Mouse (Mus musculus) olfactory bulb, adult 2 months (tissue): ENCODE data around the gene Mybbp1a.

Experiments
- CTCF ChIP-seq: fragments of 200-500 bp; IDR thresholded peaks from 2 replicates; pipeline ENCODE4 v1.5.1; 2012; ENCODE audit warnings: low read depth, mild to moderate bottlenecking, low read length, moderate library complexity; ENCODE audit not compliant: insufficient read depth
- POLR2A ChIP-seq: fragments of 200-500 bp; IDR thresholded peaks from 2 replicates; pipeline ENCODE4 v1.6.1; 2012; ENCODE audit warnings: mild to moderate bottlenecking, low read depth, low read length, moderate library complexity; ENCODE audit not compliant: insufficient read depth

DNA sequence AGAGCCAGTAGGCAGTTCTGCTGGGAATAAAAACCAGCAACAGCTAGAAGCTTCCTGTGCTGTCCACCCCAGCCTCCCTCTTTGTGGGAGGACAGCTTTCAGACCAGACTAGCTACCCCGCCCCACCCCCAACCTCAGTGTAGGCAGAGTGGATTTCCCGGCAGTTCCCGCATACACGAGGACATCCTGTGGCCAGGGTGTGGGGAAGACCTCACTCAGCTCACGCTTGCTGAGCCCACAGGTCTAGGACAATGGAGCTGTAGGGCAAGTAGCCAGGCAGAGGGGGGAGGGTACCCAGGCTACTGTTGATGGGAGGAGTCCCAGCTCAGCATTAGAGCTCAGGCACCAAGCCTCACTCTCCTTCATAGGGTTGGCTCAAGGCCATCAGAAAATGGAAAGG lies 28.1 kb downstream of the Mybbp1a start:
- TF ChIP-seq POLR2A (no peak), CTCF (no peak)
